Mouse (Mus musculus) forebrain, embryonic 10.5 days (tissue): ENCODE measurements around the gene Glb1l. TPM values are rescaled to one million over a fixed set of nuclear protein-coding genes. Genes with fewer than 3 reads are reported as not detected.

Experiments used
- DNase-seq: peaks from one replicate; pipeline ENCODE4 v3.0.0-alpha.2; 2017; ENCODE audit warnings: low spot score; ENCODE audit errors: extremely low spot score
- H3K27ac ChIP-seq: fragments of 300-500 bp; sonication (generic); 2 replicates; pipeline ENCODE4 v1.5.1; 2016; ENCODE audit warnings: mild to moderate bottlenecking
- H3K27me3 ChIP-seq: fragments of 300-500 bp; sonication (generic); 2 replicates; pipeline ENCODE4 v1.6.1; 2016; ENCODE audit warnings: mild to moderate bottlenecking; ENCODE audit not compliant: poor library complexity, severe bottlenecking
- H3K36me3 ChIP-seq: fragments of 300-500 bp; sonication (generic); replicated peaks from 2 replicates; pipeline ENCODE4 v1.6.1; 2016; ENCODE audit warnings: mild to moderate bottlenecking, moderate library complexity
- H3K4me1 ChIP-seq: fragments of 300-500 bp; sonication (generic); 2 replicates; pipeline ENCODE4 v1.6.1; 2016
- H3K4me3 ChIP-seq: fragments of 300-500 bp; sonication (generic); 2 replicates; pipeline ENCODE4 v1.5.1; 2016; ENCODE audit warnings: mild to moderate bottlenecking, moderate library complexity
- H3K9me3 ChIP-seq: fragments of 300-500 bp; sonication (generic); 2 replicates; pipeline ENCODE4 v1.6.1; 2016; ENCODE audit warnings: mild to moderate bottlenecking, moderate library complexity
- WGBS: fragments of 180-500 bp; shearing (Covaris S2); methylation state at CpG from one replicate; pipeline ENCODE4 v1.1.7; 2016; 5-methylcytosine and 5-hydroxymethylcytosine counted together
- polyA plus RNA-seq: library from polyadenylated mRNA; unstranded; fragments of >200 nt; fragmentation: Nextera tagmentation; extraction: Ambion mirVana; gene quantifications from 2 replicates; pipeline ENCODE4 v1.2.1, GENCODE M21; 2016

The Glb1l gene
- polyA plus RNA-seq = 14.4 and 15.3 TPM in 2 replicates

DNA sequence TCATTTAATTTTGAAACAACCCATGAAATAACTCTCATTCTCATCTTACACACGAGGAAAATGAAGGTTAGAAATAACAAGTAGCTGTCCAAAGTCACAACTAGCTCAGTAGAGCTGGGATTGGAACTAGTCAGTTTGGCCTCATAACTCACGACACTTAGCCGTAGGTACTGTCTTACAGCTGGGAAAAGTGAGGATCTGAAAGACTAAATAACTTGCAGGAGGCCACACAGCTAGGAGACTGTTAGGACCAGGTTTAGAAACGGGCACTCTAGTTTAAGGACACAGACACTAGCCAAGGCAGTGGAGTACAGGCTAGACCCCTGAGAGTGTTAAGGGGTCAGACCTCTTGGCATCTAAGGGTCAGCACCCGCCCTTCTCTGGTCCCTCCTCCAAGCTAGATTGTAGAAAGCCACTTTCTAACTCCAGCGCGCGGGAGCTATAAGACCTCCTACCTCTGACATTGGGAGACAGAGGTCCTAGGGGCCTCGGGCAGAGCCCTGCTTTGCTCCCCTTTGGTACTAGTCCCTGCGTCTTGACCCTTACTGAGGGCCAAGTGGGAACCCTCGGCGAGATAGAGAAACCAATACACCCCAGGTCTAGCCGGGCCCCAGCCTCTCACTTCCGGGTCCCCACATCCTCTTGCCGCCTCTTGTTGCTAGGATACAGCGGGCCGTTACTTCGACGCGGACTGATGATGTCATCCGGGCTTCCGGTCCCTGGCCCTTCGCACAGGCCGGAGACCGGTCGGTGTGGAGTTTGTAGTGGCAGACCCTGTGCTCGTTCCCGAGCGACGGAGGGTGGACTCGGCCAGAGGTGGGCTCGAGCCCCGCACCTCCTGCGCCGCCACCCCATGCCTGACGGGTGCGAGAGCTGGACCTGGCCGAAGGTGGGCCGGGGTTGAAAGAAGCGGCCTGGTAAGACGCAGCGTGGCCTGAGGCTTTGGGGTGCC, at the start of gene Glb1l, which contains the start of gene Stk16:
Glb1l (minus strand) TSS at position 678 of the 952 bp plus-strand sequence.
Stk16 (plus strand) TSS at position 703 of the 952 bp plus-strand sequence.
- Histone ChIP-seq H3K4me3 (peak within 1 kb of the TSS; percentile 97), H3K36me3 (peaks cover 38% of the 10 kb centered on the region), H3K27ac (peak within 1 kb of the TSS; percentile 93), H3K9me3 (no peaks in the 10 kb centered on the region), H3K27me3 (peaks cover 14% of the 10 kb centered on the region; the same call in 1 of the 2 replicates), H3K4me1 (peaks cover 44% of the 10 kb centered on the region)
- DNase-seq = peak; percentile 98
- 7% methylated on average over 42 of the region's 42 CpGs for WGBS

GRCm38 (mm10) chr1:75255516-75256046, 45.0 kb upstream of the Glb1l start:
- Histone ChIP-seq H3K4me3 (no peak overlapping the region), H3K27me3 (peaks cover 26% of the 10 kb centered on the region), H3K9me3 (no peaks in the 10 kb centered on the region), H3K36me3 (no peaks in the 10 kb centered on the region), H3K4me1 (peaks cover 14% of the 10 kb centered on the region), H3K27ac (no peak overlapping the region)
- 73% methylated on average over 10 of the region's 10 CpGs for WGBS
- DNase-seq = no peak

DNA sequence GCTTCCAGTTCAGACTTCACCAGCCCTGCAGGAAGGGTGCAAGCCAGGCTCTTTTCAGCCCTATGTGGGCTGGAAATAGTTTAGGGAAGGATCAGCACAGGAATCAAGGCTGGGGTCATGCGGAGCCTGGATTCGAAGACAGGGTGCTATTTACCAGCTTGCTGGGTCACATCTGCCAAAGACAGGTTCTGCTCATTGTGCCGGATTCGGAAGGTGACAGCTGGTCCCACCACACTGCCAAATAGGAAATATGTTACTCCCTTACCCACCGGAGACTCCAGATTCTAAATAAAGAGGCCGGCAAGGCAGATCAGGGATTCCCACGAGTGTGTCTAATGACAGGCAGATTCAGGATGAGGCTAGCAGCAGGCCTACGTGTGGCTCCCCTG, 44.0 kb upstream of the Glb1l start:
- no peaks in the 10 kb centered on the region for H3K36me3 ChIP-seq
- no peak overlapping the region for H3K4me3 ChIP-seq
- WGBS = 78% methylated on average over 8 of the region's 8 CpGs
- H3K4me1 ChIP-seq = peaks cover 17% of the 10 kb centered on the region
- DNase-seq = no peak
- no peak overlapping the region for H3K27ac ChIP-seq
- no peaks in the 10 kb centered on the region for H3K9me3 ChIP-seq
- peaks cover 21% of the 10 kb centered on the region for H3K27me3 ChIP-seq

DNA sequence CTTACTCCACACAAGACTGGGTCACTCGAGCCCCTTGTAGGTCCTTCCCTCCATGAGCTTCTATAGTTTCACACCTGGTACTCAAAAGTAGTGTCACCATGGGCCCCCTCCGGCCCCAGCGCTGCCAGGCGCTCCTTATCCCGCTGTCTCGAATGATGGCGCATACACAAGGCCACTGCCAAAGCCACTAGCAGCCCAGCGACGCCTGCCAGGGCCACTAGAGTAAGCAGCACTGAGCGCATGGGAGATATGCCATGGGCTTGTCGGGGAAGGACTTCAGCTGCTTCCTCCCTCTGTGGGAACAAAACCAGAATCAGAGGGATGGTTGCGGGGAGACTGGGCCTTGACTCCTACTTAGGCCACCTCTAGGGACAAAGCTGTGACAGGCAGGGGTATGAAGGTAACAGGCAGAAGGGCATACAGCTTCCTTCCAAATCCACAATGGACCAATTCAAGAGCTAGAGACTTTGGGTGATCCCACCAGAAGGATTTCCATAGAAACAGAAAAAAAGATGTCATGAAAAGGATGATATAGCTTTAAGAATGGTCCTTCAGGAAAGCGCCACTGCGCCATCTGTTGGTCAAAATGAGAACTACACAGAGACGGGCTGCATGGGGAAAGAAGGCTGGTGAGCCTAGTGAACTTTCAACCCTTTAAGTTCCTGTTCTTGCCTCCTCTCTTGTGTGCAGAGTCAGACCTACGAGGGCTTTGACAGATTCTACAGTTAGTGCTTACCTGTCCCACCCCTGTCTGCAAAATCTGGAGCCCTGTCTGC, 43.4 kb upstream of the Glb1l start:
- Histone ChIP-seq H3K27me3 (peaks cover 21% of the 10 kb centered on the region), H3K9me3 (no peaks in the 10 kb centered on the region), H3K36me3 (no peaks in the 10 kb centered on the region), H3K4me3 (no peak overlapping the region), H3K4me1 (peaks cover 17% of the 10 kb centered on the region), H3K27ac (no peak overlapping the region)
- DNase-seq = peak; percentile 80
- WGBS = 68% methylated on average over 16 of the region's 16 CpGs

DNA sequence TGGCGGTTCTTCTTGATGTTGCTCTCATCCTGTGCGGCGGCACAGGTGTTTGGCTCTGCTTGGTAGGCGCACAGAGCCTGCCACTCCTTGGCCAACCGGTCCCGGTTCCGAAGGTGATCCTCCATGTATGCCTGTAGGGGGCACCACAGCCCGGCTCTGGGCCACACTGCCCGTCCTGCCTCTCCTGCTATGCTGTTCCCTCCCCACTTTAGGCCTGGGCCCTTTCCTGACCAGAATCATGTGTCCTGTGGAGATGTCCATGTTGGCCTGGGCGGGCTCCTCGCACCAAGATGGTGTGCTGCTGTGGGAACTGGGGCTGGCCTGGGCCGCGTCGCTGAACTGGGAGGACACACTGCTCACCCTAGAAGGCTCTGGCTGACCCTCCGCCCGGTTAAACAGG, 42.4 kb upstream of the Glb1l start:
- no peak overlapping the region for H3K4me3 ChIP-seq
- H3K27ac ChIP-seq = no peak overlapping the region
- no peak for DNase-seq
- no peaks in the 10 kb centered on the region for H3K36me3 ChIP-seq
- peaks cover 23% of the 10 kb centered on the region for H3K4me1 ChIP-seq
- peaks cover 18% of the 10 kb centered on the region for H3K27me3 ChIP-seq
- H3K9me3 ChIP-seq = no peaks in the 10 kb centered on the region
- WGBS = 73% methylated on average over 16 of the region's 16 CpGs

- H3K4me1 ChIP-seq = peaks cover 30% of the 10 kb centered on the region
- no peak for DNase-seq
These were observed 41.7 kb upstream of the Glb1l start for GRCm38 (mm10) chr1:75252308-75252707.

DNA sequence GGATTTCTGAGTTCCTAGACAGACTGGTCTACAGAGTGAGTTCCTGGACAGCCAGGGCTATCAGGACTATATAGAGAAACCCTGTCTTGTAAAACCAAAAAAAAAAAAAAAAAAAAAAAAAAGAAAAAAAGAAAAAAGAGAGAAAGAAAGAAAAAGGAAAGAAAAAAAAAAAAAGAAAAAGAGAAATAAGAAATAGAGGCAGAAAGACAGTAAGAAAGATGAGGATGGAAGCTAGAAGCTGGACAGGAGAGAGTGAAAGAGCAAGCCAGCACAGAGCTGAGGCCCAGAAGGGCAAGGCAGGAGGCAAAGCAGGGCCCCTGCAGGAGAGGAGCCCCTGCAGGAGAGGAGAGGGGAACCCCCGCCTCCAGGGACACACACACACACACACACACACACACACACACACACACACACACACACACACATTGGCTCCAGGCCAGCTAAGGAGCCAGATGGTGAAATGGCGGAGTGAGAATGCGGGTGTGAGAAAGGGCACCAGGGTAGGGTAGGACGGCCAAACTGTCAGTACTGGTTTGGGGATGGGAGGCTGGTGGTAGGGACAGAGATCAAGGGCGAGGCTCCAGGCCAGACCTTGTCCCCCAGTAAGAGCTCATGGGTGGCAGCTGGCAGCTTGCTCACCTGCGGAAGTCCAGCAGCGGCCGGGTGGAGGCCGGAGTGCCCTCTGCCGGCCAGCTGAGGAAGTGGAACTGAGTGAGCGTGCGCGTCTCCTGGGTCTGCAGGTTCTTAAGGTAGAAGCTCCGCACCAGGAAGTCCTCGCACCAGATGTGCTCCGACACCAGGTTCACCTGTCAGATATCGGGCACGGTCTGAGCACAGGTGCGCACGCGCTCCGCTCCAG, 40.7 kb upstream of the Glb1l start:
- 6% methylated on average over 22 of the region's 22 CpGs for WGBS
- peak overlapping the region; percentile 41 for H3K4me3 ChIP-seq
- peaks cover 18% of the 10 kb centered on the region for H3K27me3 ChIP-seq
- no peaks in the 10 kb centered on the region for H3K36me3 ChIP-seq
- H3K4me1 ChIP-seq = peaks cover 32% of the 10 kb centered on the region
- no peaks in the 10 kb centered on the region for H3K9me3 ChIP-seq
- DNase-seq = peak; percentile 82
- H3K27ac ChIP-seq = peak overlapping the region; percentile 21; the same call in 1 of the 2 replicates

More at GRCm38 (mm10) chr1:75252308-75252707, 41.7 kb upstream of the Glb1l start:
- Histone ChIP-seq H3K9me3 (no peaks in the 10 kb centered on the region), H3K27me3 (peaks cover 18% of the 10 kb centered on the region), H3K27ac (no peak overlapping the region), H3K4me3 (no peak overlapping the region), H3K36me3 (no peaks in the 10 kb centered on the region)
- 69% methylated on average over 13 of the region's 13 CpGs for WGBS

GRCm38 (mm10) chr1:75250498-75250897, 39.9 kb upstream of the Glb1l start:
- Histone ChIP-seq H3K4me1 (peaks cover 32% of the 10 kb centered on the region), H3K9me3 (no peaks in the 10 kb centered on the region), H3K4me3 (no peak overlapping the region), H3K27ac (no peak overlapping the region), H3K36me3 (no peaks in the 10 kb centered on the region), H3K27me3 (peaks cover 18% of the 10 kb centered on the region)
- no peak for DNase-seq
- 53% methylated on average over 3 of the region's 3 CpGs for WGBS

DNA sequence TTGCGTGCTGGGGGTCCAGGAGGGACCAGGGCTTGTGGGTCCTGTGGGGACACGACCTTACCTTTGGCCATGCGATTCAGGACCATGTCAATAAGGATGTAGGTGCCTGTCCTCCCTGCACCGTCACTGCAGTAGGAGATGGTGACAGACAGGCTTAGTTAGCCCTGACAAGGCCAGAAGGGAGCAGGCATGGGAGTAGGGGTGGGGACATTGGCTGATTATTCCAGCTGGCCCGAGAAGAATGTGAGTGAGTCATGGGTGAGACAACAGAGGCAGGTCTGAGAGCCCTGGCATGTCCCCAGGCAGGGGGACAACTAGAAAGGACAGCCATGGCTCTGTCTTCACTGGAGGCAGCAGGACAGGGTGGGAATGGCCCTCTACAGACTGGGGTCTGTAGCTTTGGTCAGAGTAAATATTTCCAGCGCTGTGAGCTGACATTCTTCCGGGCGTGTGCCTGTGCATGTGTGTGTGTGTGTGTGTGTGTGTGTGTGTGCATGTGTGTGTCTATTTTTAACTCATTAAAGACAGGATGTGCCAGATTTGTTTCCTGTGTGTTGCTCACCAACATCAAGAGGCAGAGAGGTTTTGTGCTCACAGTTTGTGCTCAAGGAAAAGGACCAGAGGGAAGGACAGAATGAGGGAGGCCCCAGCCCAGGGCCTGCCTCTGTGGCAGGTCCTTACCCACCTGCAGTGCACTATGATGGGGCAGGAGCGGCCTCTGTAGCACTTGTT, 37.6 kb upstream of the Glb1l start:
- 61% methylated on average over 9 of the region's 9 CpGs for WGBS
- H3K36me3 ChIP-seq = peaks cover 6% of the 10 kb centered on the region
- H3K4me3 ChIP-seq = no peak overlapping the region
- DNase-seq = no peak
- no peaks in the 10 kb centered on the region for H3K9me3 ChIP-seq
- H3K27ac ChIP-seq = no peak overlapping the region
- peaks cover 32% of the 10 kb centered on the region for H3K4me1 ChIP-seq
- peaks cover 16% of the 10 kb centered on the region for H3K27me3 ChIP-seq

DNA sequence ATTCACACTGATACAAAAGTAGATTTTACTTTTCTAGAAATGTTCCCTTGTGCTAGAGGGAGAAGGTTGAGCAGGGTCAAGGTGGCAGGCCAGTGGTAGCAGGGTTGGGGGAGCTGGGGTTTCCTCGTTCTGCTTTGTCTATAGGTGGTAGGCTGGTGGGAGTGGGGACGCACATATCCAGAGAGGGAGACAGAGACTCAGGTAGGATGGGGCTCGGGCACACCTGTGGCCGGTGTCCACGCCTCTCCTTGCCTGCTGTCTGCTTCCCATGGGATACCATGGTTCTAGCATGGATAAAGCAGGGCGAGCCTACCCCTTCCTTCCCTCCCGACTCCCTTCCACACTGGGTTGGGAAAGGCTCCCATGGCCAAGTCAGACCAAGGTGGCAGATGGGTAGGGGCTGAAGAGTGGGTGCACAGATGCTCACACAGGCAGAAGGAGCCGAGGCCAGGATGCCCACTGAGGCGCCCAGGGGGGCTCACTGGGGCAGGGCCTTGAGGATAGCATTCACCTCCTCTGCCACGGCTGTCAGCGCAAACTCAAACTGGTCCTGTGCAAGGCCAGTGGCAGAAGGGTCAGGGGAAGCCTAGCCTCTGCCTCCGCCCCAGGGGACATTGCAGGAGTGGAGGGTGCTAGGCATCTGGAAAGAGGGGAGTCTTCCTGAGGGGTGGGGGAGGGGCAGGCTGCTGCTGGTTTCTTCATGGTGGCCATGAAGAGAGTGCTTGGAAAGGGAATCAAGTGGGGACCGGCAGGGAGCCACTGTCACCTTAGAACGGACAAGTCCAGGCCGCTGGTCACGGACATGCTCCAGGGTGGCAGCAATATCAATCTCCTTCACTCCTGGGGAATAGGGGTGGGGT, 36.7 kb upstream of the Glb1l start:
- peaks cover 7% of the 10 kb centered on the region for H3K27me3 ChIP-seq
- H3K9me3 ChIP-seq = no peaks in the 10 kb centered on the region
- WGBS = 85% methylated on average over 16 of the region's 16 CpGs
- peaks cover 32% of the 10 kb centered on the region for H3K4me1 ChIP-seq
- DNase-seq = no peak
- no peak overlapping the region for H3K4me3 ChIP-seq
- H3K36me3 ChIP-seq = peaks cover 12% of the 10 kb centered on the region
- H3K27ac ChIP-seq = no peak overlapping the region

DNA sequence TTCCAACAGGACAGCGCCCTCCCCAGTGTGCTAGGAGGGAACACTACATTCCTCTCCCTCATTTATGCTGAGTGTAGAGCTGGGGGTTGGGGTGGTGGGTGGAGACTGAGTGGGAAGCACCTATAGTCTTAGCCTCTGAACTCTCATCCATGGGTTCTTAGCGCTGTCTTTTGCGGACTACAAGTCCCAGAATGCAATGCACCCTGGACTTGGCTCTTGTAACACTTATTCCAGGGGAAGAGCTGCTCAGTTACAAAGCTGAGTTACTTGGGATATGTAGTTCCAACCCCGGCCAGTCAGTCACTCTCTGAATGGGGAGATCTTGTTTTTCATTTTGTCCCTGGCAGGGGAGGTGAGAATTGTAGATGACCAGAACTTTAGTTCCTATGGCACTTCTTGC, 34.2 kb upstream of the Glb1l start:
- H3K36me3 ChIP-seq = peaks cover 26% of the 10 kb centered on the region
- 20% methylated on average over 4 of the region's 4 CpGs for WGBS
- H3K9me3 ChIP-seq = no peaks in the 10 kb centered on the region
- no peak for DNase-seq
- no peaks in the 10 kb centered on the region for H3K27me3 ChIP-seq
- H3K4me1 ChIP-seq = peaks cover 18% of the 10 kb centered on the region
- H3K27ac ChIP-seq = no peak overlapping the region
- H3K4me3 ChIP-seq = no peak overlapping the region
